Mouse (Mus musculus) embryonic fibroblast, embryonic 13.5 days (primary cell): ENCODE measurements at regions not wholly inside any gene's neighbourhood (a gene's known extent, or its start where the extent isn't known, plus 50 kb on each side); places are given as distances from the start of the nearest gene placed in this dataset.

ENCODE experiments used
- CTCF ChIP-seq: IDR thresholded peaks from 2 replicates; pipeline ENCODE4 v1.5.1; 2011; ENCODE audit warnings: mild to moderate bottlenecking, control low read depth, low read length, moderate library complexity, borderline replicate concordance; ENCODE audit not compliant: insufficient read depth
- POLR2A ChIP-seq: IDR thresholded peaks from 2 replicates; pipeline ENCODE4 v1.6.1; 2011; ENCODE audit warnings: low read depth, mild to moderate bottlenecking, control low read depth, low read length, moderate library complexity

GRCm38 (mm10) chr6:135642711-135643110, 280.4 kb downstream of the Emp1 start:
- TF ChIP-seq POLR2A: no peak
- no peak for TF ChIP-seq CTCF
